In genomic region chr7:101535517-101535916, GRCm38 (mm10) we compare ENCODE assay signal across 33 mouse cellular contexts. TPM values are rescaled to one million over a fixed set of nuclear protein-coding genes. Genes with fewer than 3 reads are reported as not detected.
A peak's percentile ranks its signal among the peaks of the same experiment; 100 is the strongest.
DNase-seq lines count a peak whose midpoint lies in the region; ATAC-seq and TF ChIP-seq lines count a peak whose summit lies in the region.
"Had no signal": no experiment of that assay in that cellular context is flagged by ENCODE, and none has a peak within 500 bp of the region (broad histone marks: within the 10 kb centered on the region; RNA-seq: fewer than 3 reads in every experiment).

No protein-coding gene starts in this region.

- no peaks in the 10 kb centered on the region for H3K36me3 ChIP-seq in midbrain, embryonic 16.5 days (ENCODE audit: control insufficient read depth, insufficient read depth, low read length)
- H3K36me3 ChIP-seq: embryonic facial prominence, embryonic 10.5 days; embryonic facial prominence, embryonic 13.5 days; forebrain, embryonic 12.5 days; forebrain, embryonic 15.5 days; heart, embryonic 15.5 days; hindbrain, embryonic 10.5 days; hindbrain, embryonic 13.5 days; intestine, embryonic 15.5 days had no signal

- peak; percentile 36 for DNase-seq in adrenal gland, adult 2 months
- DNase-seq in adrenal gland, adult 8-10 months, result no peak
- DNase-seq in adrenal gland, postnatal 36 days, result peak; percentile 35 to 57
- no peak for DNase-seq in adrenal gland, postnatal 25 days
- no peak for DNase-seq in left cerebral cortex, adult 2 months (ENCODE audit: extremely low spot score in 1 of 2, low spot score in 2 of 2)
- no peak for DNase-seq in left cerebral cortex, adult 9 months (ENCODE audit: low spot score in 2 of 2)
- DNase-seq: cerebellum, adult 11-12 months; cerebellum, adult 8-10 months; cerebellum, postnatal 36 days; embryo, embryonic 11 days; gastrocnemius, adult 2 months; gastrocnemius, postnatal 14 days; heart, adult 11 months; heart, postnatal 10 days; heart, postnatal 36 days had no signal

- no peak overlapping the region for H3K4me3 ChIP-seq in left cerebral cortex, adult 2 months
- no peak overlapping the region for H3K4me3 ChIP-seq in midbrain, embryonic 16.5 days (ENCODE audit: low read depth, low read length)
- H3K4me3 ChIP-seq: embryonic facial prominence, embryonic 10.5 days; embryonic facial prominence, embryonic 13.5 days; erythroblast, embryonic 14.5 days; forebrain, embryonic 12.5 days; forebrain, embryonic 15.5 days; gastrocnemius, adult 2 months; heart, embryonic 15.5 days; hindbrain, embryonic 10.5 days; hindbrain, embryonic 13.5 days; intestine, embryonic 15.5 days had no signal

- peaks cover 7% of the 10 kb centered on the region; the same call in 1 of the 2 replicates for H3K4me1 ChIP-seq in midbrain, embryonic 16.5 days (ENCODE audit: control insufficient read depth, insufficient read depth, low read length)
- H3K4me1 ChIP-seq: embryonic facial prominence, embryonic 13.5 days; heart, embryonic 15.5 days had no signal

- no peak for TF ChIP-seq CTCF in left cerebral cortex, adult 2 months (IDR thresholded peaks at IDR 0.05)

- H3K9me3 ChIP-seq in midbrain, embryonic 16.5 days (replicated peaks; ENCODE audit: control insufficient read depth, low read length, poor library complexity, severe bottlenecking), result no peaks in the 10 kb centered on the region
- H3K9me3 ChIP-seq: embryonic facial prominence, embryonic 10.5 days; embryonic facial prominence, embryonic 13.5 days; forebrain, embryonic 12.5 days; forebrain, embryonic 15.5 days; heart, embryonic 15.5 days; hindbrain, embryonic 10.5 days; hindbrain, embryonic 13.5 days; intestine, embryonic 15.5 days had no signal

- ATAC-seq in midbrain, embryonic 16.5 days, result no peak
- ATAC-seq: activated CD4-positive, CD25-positive, alpha-beta regulatory T cell, adult 4 months; forebrain, embryonic 15.5 days; hindbrain, embryonic 16.5 days; intestine, embryonic 15.5 days had no signal

- intact Hi-C loops in left cerebral cortex, adult 2 months (cut with DNase I), result no loop called here

- H3K9ac ChIP-seq in midbrain, embryonic 16.5 days (ENCODE audit: low read depth, low read length), result no peak overlapping the region
- H3K9ac ChIP-seq: embryonic facial prominence, embryonic 13.5 days; forebrain, embryonic 12.5 days; heart, embryonic 15.5 days; hindbrain, embryonic 13.5 days; intestine, embryonic 15.5 days had no signal

- no peak overlapping the region for H3K4me2 ChIP-seq in midbrain, embryonic 16.5 days (ENCODE audit: low read length)
- H3K4me2 ChIP-seq: embryonic facial prominence, embryonic 13.5 days; forebrain, embryonic 12.5 days; forebrain, embryonic 15.5 days; heart, embryonic 11.5 days; heart, embryonic 15.5 days; intestine, embryonic 15.5 days had no signal

- WGBS in midbrain, embryonic 16.5 days, result 67% methylated on average over 5 of the region's 5 CpGs

- no peaks in the 10 kb centered on the region for H3K27me3 ChIP-seq in midbrain, embryonic 16.5 days (ENCODE audit: control insufficient read depth, insufficient read depth, low read depth, low read length)
- H3K27me3 ChIP-seq: embryonic facial prominence, embryonic 13.5 days; forebrain, embryonic 15.5 days; heart, embryonic 15.5 days; intestine, embryonic 15.5 days had no signal

- H3K27ac ChIP-seq in left cerebral cortex, adult 2 months, result peak overlapping the region; percentile 44
- H3K27ac ChIP-seq in midbrain, embryonic 16.5 days (ENCODE audit: low read length), result no peak overlapping the region
- H3K27ac ChIP-seq: embryonic facial prominence, embryonic 10.5 days; embryonic facial prominence, embryonic 13.5 days; forebrain, embryonic 12.5 days; forebrain, embryonic 15.5 days; gastrocnemius, adult 2 months; heart, embryonic 15.5 days; hindbrain, embryonic 13.5 days; intestine, embryonic 15.5 days had no signal

RNA-seq across cellular contexts. Expression of gene Art2b, which starts 49.9 kb away (rescaled TPM):
- total RNA-seq in adrenal gland, adult 2 months (2021), result not detected
- 0.06 TPM in 1 of 2 replicates, not detected in the other for polyA plus RNA-seq in adrenal gland, adult 2 months (2012; rRNA removed)
- under 1 TPM in 2 of 4 experiments, not detected in 2; 0.12 TPM for total RNA-seq in adrenal gland, adult 8-10 months (2022)
- total RNA-seq in adrenal gland, postnatal 36 days (2021), result not detected
- total RNA-seq in adrenal gland, postnatal 25 days (2021), result not detected in 2 replicates
- total RNA-seq in left cerebral cortex, adult 2 months (2021), result not detected
- polyA plus RNA-seq in midbrain, embryonic 16.5 days (2015; fragmentation: Nextera tagmentation; extraction: Ambion mirVana), result not detected in 2 replicates
- total RNA-seq: ES-E14; gastrocnemius, adult 2 months; gastrocnemius, postnatal 14 days; gastrocnemius, postnatal 4 days; heart, adult 8-10 months; heart, postnatal 10 days; heart, postnatal 36 days had no signal
- polyA plus RNA-seq: brain, embryonic 14.5 days; embryonic facial prominence, embryonic 10.5 days; embryonic facial prominence, embryonic 13.5 days; erythroblast, embryonic 14.5 days; forebrain, embryonic 12.5 days; forebrain, embryonic 15.5 days; frontal cortex, adult 2 months; heart, embryonic 11.5 days; heart, embryonic 15.5 days; hindbrain, embryonic 10.5 days; hindbrain, embryonic 13.5 days; hindbrain, embryonic 16.5 days had no signal

Comparison
In these comparisons a context has a peak if more than half of its experiments do, and no peak if none do; other contexts are left out.
1. DNase-seq: peak in adrenal gland, adult 2 months (single experiment) and adrenal gland, postnatal 36 days (2 of 2); none in adrenal gland, adult 8-10 months (single experiment), adrenal gland, postnatal 25 days (single experiment), left cerebral cortex, adult 2 months (0 of 2) and left cerebral cortex, adult 9 months (0 of 2).